Mouse (Mus musculus) ES-E14 (cell line): Measurements from ENCODE around the gene B3gntl1. TPM values are rescaled to one million over a fixed set of nuclear protein-coding genes. Genes with fewer than 3 reads are reported as not detected.

Experiments used
- DNase-seq: peaks from one replicate; pipeline ENCODE4 v3.0.0-alpha.2; 2013; ENCODE audit warnings: low read depth, low spot score
- H3K27ac ChIP-seq: 2 replicates; pipeline ENCODE4 v1.5.1; 2012; ENCODE audit warnings: low read depth, mild to moderate bottlenecking, low read length, moderate library complexity, mixed read lengths; ENCODE audit not compliant: poor library complexity, insufficient read depth, severe bottlenecking
- H3K36me3 ChIP-seq: 2 replicates; pipeline ENCODE4 v1.6.1; 2012; ENCODE audit warnings: mild to moderate bottlenecking, low read length, moderate library complexity, mixed read lengths; ENCODE audit not compliant: control insufficient read depth, poor library complexity, insufficient read depth, severe bottlenecking
- H3K4me1 ChIP-seq, 2 experiments: fragments of 150-350 bp in 1 of 2; sonication (generic) in 1 of 2; 2 replicates each; pipeline ENCODE4 v1.6.1; 2012; ENCODE audit warnings: low read length in 2 of 2, mild to moderate bottlenecking in 1 of 2, mixed read lengths in 1 of 2; ENCODE audit not compliant: control insufficient read depth in 2 of 2, insufficient read depth in 2 of 2, poor library complexity in 1 of 2
- H3K4me3 ChIP-seq, 2 experiments: fragments of 150-350 bp in 1 of 2; sonication (generic) in 1 of 2; 2 replicates each; pipeline ENCODE4 v1.5.1; 2012; ENCODE audit warnings: low read length in 2 of 2, low read depth in 1 of 2, mild to moderate bottlenecking in 1 of 2, mixed read lengths in 1 of 2; ENCODE audit not compliant: insufficient read depth in 1 of 2, poor library complexity in 1 of 2, severe bottlenecking in 1 of 2
- H3K9ac ChIP-seq: 2 replicates; pipeline ENCODE4 v1.6.1; 2012; ENCODE audit warnings: low read depth, mild to moderate bottlenecking, low read length, mixed read lengths; ENCODE audit not compliant: poor library complexity, insufficient read depth, severe bottlenecking
- H3K9me3 ChIP-seq: fragments of 150-350 bp; sonication (generic); 2 replicates; pipeline ENCODE4 v1.6.1; 2012; ENCODE audit warnings: low read depth, mild to moderate bottlenecking, low read length; ENCODE audit not compliant: control insufficient read depth, insufficient read depth
- CHD2 ChIP-seq: IDR thresholded peaks from 2 replicates; pipeline ENCODE4 v1.6.1; 2014; ENCODE audit warnings: mild to moderate bottlenecking, low read depth, low read length, inconsistent platforms
- HCFC1 ChIP-seq: IDR thresholded peaks from 2 replicates; pipeline ENCODE4 v1.6.1; 2012; ENCODE audit warnings: low read length, inconsistent platforms, borderline replicate concordance; ENCODE audit not compliant: insufficient read depth
- MAFK ChIP-seq: IDR thresholded peaks from 2 replicates; pipeline ENCODE4 v1.6.1; 2014; ENCODE audit warnings: mild to moderate bottlenecking, low read depth, low read length, inconsistent platforms; ENCODE audit not compliant: insufficient read depth
- ZC3H11A ChIP-seq: IDR thresholded peaks from 2 replicates; pipeline ENCODE4 v1.6.1; 2012; ENCODE audit warnings: low read depth, mild to moderate bottlenecking, inconsistent platforms, low read length, borderline replicate concordance
- ZNF384 ChIP-seq: IDR thresholded peaks from 2 replicates; pipeline ENCODE4 v1.6.1; 2012; ENCODE audit warnings: low read depth, low read length, inconsistent platforms
- in situ Hi-C, 2 experiments: fragments of 600-800 bp; cut with MboI; formaldehyde crosslinking; loops; one replicate each; pipeline ENCODE4 v1.15.1; 2025; ENCODE audit warnings: low sequenced_read_pairs in 2 of 2, inconsistent platforms in 1 of 2; ENCODE audit not compliant: unreplicated experiment in 2 of 2
- total RNA-seq: library from RNA; depleted of rRNA; stranded (reverse); fragments of 300-350 nt; gene quantifications from 2 replicates; pipeline ENCODE4 v1.2.3, GENCODE M21; 2012

The B3gntl1 gene
- total RNA-seq, 1 experiment = 13.2 TPM

GRCm38 (mm10) chr11:121630406-121630805, 42.5 kb downstream of the B3gntl1 start:
- no peak overlapping the region for H3K9ac ChIP-seq
- in situ Hi-C loops = no loop called here
- H3K36me3 ChIP-seq = peaks cover 30% of the 10 kb centered on the region; the same call in 1 of the 2 replicates
- peak; percentile 15 for DNase-seq
- H3K4me1 ChIP-seq = no peaks in the 10 kb centered on the region
- TF ChIP-seq CHD2 (no peak), MAFK (no peak), ZC3H11A (peak; percentile 43; the same call in 1 of the 2 replicates), ZNF384 (no peak)
- H3K27ac ChIP-seq = no peak overlapping the region
- H3K4me3 ChIP-seq = no peak overlapping the region
- H3K9me3 ChIP-seq = no peaks in the 10 kb centered on the region

- Histone ChIP-seq H3K9me3 (no peaks in the 10 kb centered on the region), H3K4me1 (no peaks in the 10 kb centered on the region), H3K4me3 (no peak overlapping the region), H3K9ac (no peak overlapping the region), H3K36me3 (peaks cover 30% of the 10 kb centered on the region; the same call in 1 of the 2 replicates), H3K27ac (no peak overlapping the region)
- in situ Hi-C loops = no loop called here
- no peak for TF ChIP-seq CHD2
- TF ChIP-seq MAFK = no peak
- no peak for TF ChIP-seq ZC3H11A
- no peak for TF ChIP-seq ZNF384
- TF ChIP-seq HCFC1 = no peak
- no peak for DNase-seq
Measured at GRCm38 (mm10) chr11:121629529-121629928, 43.4 kb downstream of the B3gntl1 start.

GRCm38 (mm10) chr11:121627521-121627920, 45.4 kb downstream of the B3gntl1 start:
- no peak for TF ChIP-seq MAFK
- no peak for TF ChIP-seq ZC3H11A
- no peak for TF ChIP-seq CHD2
- no peak for TF ChIP-seq HCFC1
- TF ChIP-seq ZNF384 = no peak
- in situ Hi-C loops = no loop called here
- no peak overlapping the region for H3K27ac ChIP-seq
- H3K36me3 ChIP-seq = peaks cover 42% of the 10 kb centered on the region
- H3K9me3 ChIP-seq = no peaks in the 10 kb centered on the region
- H3K4me1 ChIP-seq = no peaks in the 10 kb centered on the region
- DNase-seq = no peak
- no peak overlapping the region for H3K4me3 ChIP-seq
- no peak overlapping the region for H3K9ac ChIP-seq

GRCm38 (mm10) chr11:121625007-121625406, 47.9 kb downstream of the B3gntl1 start:
- Histone ChIP-seq H3K9me3 (no peaks in the 10 kb centered on the region), H3K27ac (no peak overlapping the region), H3K36me3 (peaks cover 54% of the 10 kb centered on the region), H3K4me3 (no peak overlapping the region), H3K9ac (no peak overlapping the region), H3K4me1 (no peaks in the 10 kb centered on the region)
- DNase-seq = no peak
- TF ChIP-seq CHD2 = no peak
- peak; percentile 54; the same call in 1 of the 2 replicates for TF ChIP-seq MAFK
- no peak for TF ChIP-seq ZNF384
- no peak for TF ChIP-seq HCFC1
- no peak for TF ChIP-seq ZC3H11A
- in situ Hi-C loops = no loop called here

GRCm38 (mm10) chr11:121617371-121617770, 55.6 kb downstream of the B3gntl1 start:
- Histone ChIP-seq H3K4me3 (no peak overlapping the region), H3K9me3 (no peaks in the 10 kb centered on the region), H3K9ac (no peak overlapping the region), H3K4me1 (no peaks in the 10 kb centered on the region), H3K27ac (no peak overlapping the region), H3K36me3 (peaks cover 57% of the 10 kb centered on the region)
- no peak for DNase-seq
- in situ Hi-C loops = no loop called here
- no peak for TF ChIP-seq MAFK
